Mouse (Mus musculus) lung, postnatal 0 days (tissue): ENCODE data around the gene Ccdc47.

Experiments used
- CTCF ChIP-seq: IDR thresholded peaks from 2 replicates; pipeline ENCODE4 v1.5.1; 2016; ENCODE audit warnings: antibody characterized with exemption, mild to moderate bottlenecking
- EP300 ChIP-seq: IDR thresholded peaks from 2 replicates; pipeline ENCODE4 v1.6.1; 2016; ENCODE audit warnings: antibody characterized with exemption, mild to moderate bottlenecking, control low read depth

- TF ChIP-seq CTCF (no peak; the same call in 1 of the 2 replicates), EP300 (no peak)
These were observed 22.6 kb downstream of the Ccdc47 start for GRCm38 (mm10) chr11:106193371-106194154.
